Mouse (Mus musculus) layer of hippocampus, postnatal 25 days (tissue): ENCODE measurements around the gene Grik3. TPM values are rescaled to one million over a fixed set of nuclear protein-coding genes. Genes with fewer than 3 reads are reported as not detected.

Source experiments
- DNase-seq, 2 experiments: peaks; one replicate each; pipeline ENCODE4 v3.0.0; 2022; ENCODE audit warnings: mixed read lengths in 2 of 2, low spot score in 1 of 2; ENCODE audit errors: extremely low spot score in 1 of 2
- total RNA-seq, 2 experiments: library from RNA; stranded (reverse); gene quantifications; 2 replicates each; pipeline ENCODE4 v1.2.3; 2021

The Grik3 gene
- total RNA-seq, 2 experiments from 2014 or later, result 22.5 to 22.7 TPM

GRCm38 (mm10) chr4:125543171-125543570, 52.7 kb downstream of the Grik3 start:
- DNase-seq, result no peak

GRCm38 (mm10) chr4:125544947-125545767, 54.7 kb downstream of the Grik3 start:
- DNase-seq, result no peak

GRCm38 (mm10) chr4:125545768-125546220, 55.3 kb downstream of the Grik3 start:
- DNase-seq, result no peak

- no peak for DNase-seq
Measured at GRCm38 (mm10) chr4:125548190-125548589, 57.7 kb downstream of the Grik3 start.

- DNase-seq, result no peak
Measured at GRCm38 (mm10) chr4:125553754-125554153, 63.3 kb downstream of the Grik3 start.

- no peak for DNase-seq
Measured at GRCm38 (mm10) chr4:125556405-125557308, 66.2 kb downstream of the Grik3 start.

GRCm38 (mm10) chr4:125559564-125559963, 69.1 kb downstream of the Grik3 start:
- DNase-seq, result no peak

- no peak for DNase-seq
Measured at GRCm38 (mm10) chr4:125560806-125561205, 70.3 kb downstream of the Grik3 start.

GRCm38 (mm10) chr4:125563579-125563978, 73.1 kb downstream of the Grik3 start:
- DNase-seq, result no peak

- no peak for DNase-seq
Measured at GRCm38 (mm10) chr4:125564008-125564710, 73.7 kb downstream of the Grik3 start.

GRCm38 (mm10) chr4:125565711-125566439, 75.4 kb downstream of the Grik3 start:
- DNase-seq, result no peak

GRCm38 (mm10) chr4:125568210-125568609, 77.7 kb downstream of the Grik3 start:
- DNase-seq, result no peak

- no peak for DNase-seq
Measured at GRCm38 (mm10) chr4:125571651-125572311, 81.3 kb downstream of the Grik3 start.

GRCm38 (mm10) chr4:125572312-125572663, 81.8 kb downstream of the Grik3 start:
- no peak for DNase-seq

GRCm38 (mm10) chr4:125573000-125573399, 82.5 kb downstream of the Grik3 start:
- no peak for DNase-seq

GRCm38 (mm10) chr4:125573951-125574675, 83.6 kb downstream of the Grik3 start:
- DNase-seq, result no peak

GRCm38 (mm10) chr4:125580336-125580735, 89.8 kb downstream of the Grik3 start:
- no peak for DNase-seq

GRCm38 (mm10) chr4:125583272-125583671, 92.8 kb downstream of the Grik3 start:
- no peak for DNase-seq

GRCm38 (mm10) chr4:125583935-125584334, 93.4 kb downstream of the Grik3 start:
- DNase-seq, result no peak
